26 mouse cellular contexts compared by ENCODE assay signal in genomic region chr10:13440292-13440691, GRCm38 (mm10). TPM values are rescaled to one million over a fixed set of nuclear protein-coding genes. Genes with fewer than 3 reads are reported as not detected.
DNase-seq lines count a peak whose midpoint lies in the region; ATAC-seq lines count a peak whose summit lies in the region.
"Had no signal": no experiment of that assay in that cellular context is flagged by ENCODE, and none has a peak within 500 bp of the region (broad histone marks: within the 10 kb centered on the region; RNA-seq: fewer than 3 reads in every experiment).

No protein-coding gene starts in this region.

- no peak for ATAC-seq in midbrain, embryonic 11.5 days (ENCODE audit: low FRiP score)
- no peak for ATAC-seq in midbrain, embryonic 15.5 days (replicated peaks)
- ATAC-seq: CD4-positive, CD25-positive, alpha-beta regulatory T cell, adult 4 months; forebrain, embryonic 16.5 days had no signal

- H3K9ac ChIP-seq in midbrain, embryonic 11.5 days (ENCODE audit: low read length): no peak overlapping the region
- H3K9ac ChIP-seq in midbrain, embryonic 15.5 days: no peak overlapping the region
- H3K9ac ChIP-seq: embryonic facial prominence, embryonic 12.5 days; embryonic facial prominence, embryonic 15.5 days; forebrain, embryonic 12.5 days; heart, embryonic 13.5 days; hindbrain, embryonic 14.5 days had no signal

- no peak overlapping the region for H3K4me2 ChIP-seq in midbrain, embryonic 11.5 days
- no peak overlapping the region for H3K4me2 ChIP-seq in midbrain, embryonic 15.5 days
- H3K4me2 ChIP-seq: embryonic facial prominence, embryonic 12.5 days; embryonic facial prominence, embryonic 15.5 days; forebrain, embryonic 12.5 days; heart, embryonic 13.5 days; hindbrain, embryonic 14.5 days had no signal

- no peaks in the 10 kb centered on the region for H3K9me3 ChIP-seq in midbrain, embryonic 11.5 days (ENCODE audit: control insufficient read depth, low read length)
- no peaks in the 10 kb centered on the region for H3K9me3 ChIP-seq in midbrain, embryonic 15.5 days
- H3K9me3 ChIP-seq: embryonic facial prominence, embryonic 12.5 days; embryonic facial prominence, embryonic 15.5 days; forebrain, embryonic 12.5 days; heart, embryonic 10.5 days; heart, embryonic 13.5 days had no signal

- peak; percentile 49 for DNase-seq in kidney, adult 18-20 months
- no peak for DNase-seq in kidney, postnatal 10 days
- DNase-seq in kidney, adult 9 months: peak; percentile 62
- no peak for DNase-seq in kidney, postnatal 4 days
- DNase-seq in midbrain, embryonic 11.5 days (ENCODE audit: low spot score, missing footprints): peak; percentile 53
- DNase-seq: adrenal gland, adult 2 months; adrenal gland, postnatal 14 days; cerebellum, adult 11 months; cerebellum, adult 2 months; cerebellum, adult 9-11 months; cerebellum, postnatal 25 days; gastrocnemius, postnatal 10 days; gastrocnemius, postnatal 36 days; heart, adult 2 months; heart, postnatal 14 days; heart, postnatal 4 days had no signal

- H3K27ac ChIP-seq in midbrain, embryonic 11.5 days (ENCODE audit: low read depth, low read length): no peak overlapping the region
- H3K27ac ChIP-seq in midbrain, embryonic 15.5 days: no peak overlapping the region
- H3K27ac ChIP-seq: embryonic facial prominence, embryonic 12.5 days; embryonic facial prominence, embryonic 15.5 days; forebrain, embryonic 12.5 days; heart, adult 2 months; heart, embryonic 10.5 days; heart, embryonic 13.5 days; hindbrain, embryonic 14.5 days had no signal

- no peak overlapping the region for H3K4me3 ChIP-seq in midbrain, embryonic 11.5 days (ENCODE audit: low read depth, low read length)
- no peak overlapping the region for H3K4me3 ChIP-seq in midbrain, embryonic 15.5 days
- H3K4me3 ChIP-seq: embryonic facial prominence, embryonic 12.5 days; embryonic facial prominence, embryonic 15.5 days; forebrain, embryonic 12.5 days; heart, adult 2 months; heart, embryonic 10.5 days; heart, embryonic 13.5 days had no signal

- 86% methylated on average over 4 of the region's 4 CpGs for WGBS in midbrain, embryonic 11.5 days
- 87% methylated on average over 4 of the region's 4 CpGs for WGBS in midbrain, embryonic 15.5 days

- no peaks in the 10 kb centered on the region for H3K27me3 ChIP-seq in midbrain, embryonic 11.5 days (ENCODE audit: control insufficient read depth, insufficient read depth, low read length)
- no peaks in the 10 kb centered on the region for H3K27me3 ChIP-seq in midbrain, embryonic 15.5 days (replicated peaks)
- H3K27me3 ChIP-seq: embryonic facial prominence, embryonic 12.5 days; embryonic facial prominence, embryonic 15.5 days; forebrain, embryonic 12.5 days; heart, embryonic 13.5 days had no signal

- H3K4me1 ChIP-seq in midbrain, embryonic 11.5 days (ENCODE audit: control insufficient read depth, insufficient read depth, low read length): no peaks in the 10 kb centered on the region
- no peaks in the 10 kb centered on the region for H3K4me1 ChIP-seq in midbrain, embryonic 15.5 days
- H3K4me1 ChIP-seq: embryonic facial prominence, embryonic 15.5 days; forebrain, embryonic 12.5 days had no signal

- H3K36me3 ChIP-seq in midbrain, embryonic 11.5 days (ENCODE audit: control insufficient read depth, insufficient read depth, low read length): no peaks in the 10 kb centered on the region
- H3K36me3 ChIP-seq in midbrain, embryonic 15.5 days (replicated peaks): no peaks in the 10 kb centered on the region
- H3K36me3 ChIP-seq: embryonic facial prominence, embryonic 12.5 days; embryonic facial prominence, embryonic 15.5 days; forebrain, embryonic 12.5 days; heart, embryonic 10.5 days; heart, embryonic 13.5 days had no signal

RNA-seq across cellular contexts. Expression of gene Phactr2, which starts 33.9 kb away (rescaled TPM):
- polyA plus RNA-seq in midbrain, embryonic 11.5 days (2014; fragmentation: Nextera tagmentation; extraction: Ambion mirVana): 13.7 and 14.2 TPM in 2 replicates
- 7.5 and 8.2 TPM in 2 replicates for polyA plus RNA-seq in midbrain, embryonic 15.5 days (2015; fragmentation: Nextera tagmentation; extraction: Ambion mirVana)
- polyA plus RNA-seq: C2C12 had no signal

RNA-seq across cellular contexts. Expression of gene Fuca2, which starts 59.0 kb away (rescaled TPM):
- polyA plus RNA-seq in midbrain, embryonic 11.5 days (2014; fragmentation: Nextera tagmentation; extraction: Ambion mirVana): 21.9 and 26.0 TPM in 2 replicates
- 39.7 and 39.9 TPM in 2 replicates for polyA plus RNA-seq in midbrain, embryonic 15.5 days (2015; fragmentation: Nextera tagmentation; extraction: Ambion mirVana)

Comparison
In these comparisons a context has a peak if more than half of its experiments do, and no peak if none do; other contexts are left out.
1. DNase-seq: peak in kidney, adult 18-20 months (single experiment), kidney, adult 9 months (single experiment) and midbrain, embryonic 11.5 days (single experiment); none in kidney, postnatal 10 days (single experiment) and kidney, postnatal 4 days (0 of 2).